Mouse (Mus musculus): ENCODE measurements at regions not wholly inside any gene's neighbourhood (a gene's known extent, or its start where the extent isn't known, plus 50 kb on each side); places are given as distances from the start of the nearest gene placed in this dataset.

- 36% methylated on average over 5 of the region's 5 CpGs for WGBS
- no peak for TF ChIP-seq POLR2A (IDR thresholded peaks at IDR 0.05; ENCODE audit: borderline replicate concordance, extremely low read depth, insufficient read depth, insufficient read length)
- no peak overlapping the region for H3K27ac ChIP-seq (replicated peaks; ENCODE audit: low read depth, low read length)
- H3K4me2 ChIP-seq (replicated peaks; ENCODE audit: low read depth, low read length, severe bottlenecking) = no peak overlapping the region
- DNase-seq (ENCODE audit: low spot score) (peak; percentile 47), ATAC-seq (ENCODE audit: low FRiP score, low read depth) (no peak)
- no peak overlapping the region for H3K9ac ChIP-seq (ENCODE audit: low read depth, low read length, severe bottlenecking)
- H3K36me3 ChIP-seq (ENCODE audit: control insufficient read depth, insufficient read depth, low read length) = no peaks in the 10 kb centered on the region
- H3K4me3 ChIP-seq (replicated peaks; ENCODE audit: low read length) = no peak overlapping the region
- H3K27me3 ChIP-seq (ENCODE audit: control insufficient read depth, insufficient read depth, low read length) = no peaks in the 10 kb centered on the region
- H3K4me1 ChIP-seq (ENCODE audit: control insufficient read depth, insufficient read depth, low read length) = peaks cover 10% of the 10 kb centered on the region; the same call in 1 of the 2 replicates
- no peaks in the 10 kb centered on the region for H3K9me3 ChIP-seq (ENCODE audit: control insufficient read depth, low read length)
Measured at GRCm38 (mm10) chr3:35354356-35354755, 399.6 kb upstream of the Atp11b start.

GRCm38 (mm10) chr3:35357111-35357510, 396.8 kb upstream of the Atp11b start:
- no peak for DNase-seq (ENCODE audit: low spot score)
- Histone ChIP-seq H3K27me3 (ENCODE audit: control insufficient read depth, insufficient read depth, low read length) (no peaks in the 10 kb centered on the region), H3K4me3 (replicated peaks; ENCODE audit: low read length) (no peak overlapping the region), H3K9me3 (ENCODE audit: control insufficient read depth, low read length) (no peaks in the 10 kb centered on the region), H3K27ac (replicated peaks; ENCODE audit: low read depth, low read length) (no peak overlapping the region), H3K4me1 (ENCODE audit: control insufficient read depth, insufficient read depth, low read length) (peaks cover 6% of the 10 kb centered on the region; the same call in 1 of the 2 replicates), H3K36me3 (ENCODE audit: control insufficient read depth, insufficient read depth, low read length) (no peaks in the 10 kb centered on the region), H3K9ac (ENCODE audit: low read depth, low read length, severe bottlenecking) (no peak overlapping the region), H3K4me2 (replicated peaks; ENCODE audit: low read depth, low read length, severe bottlenecking) (no peak overlapping the region)
- TF ChIP-seq POLR2A (IDR thresholded peaks at IDR 0.05; ENCODE audit: borderline replicate concordance, extremely low read depth, insufficient read depth, insufficient read length) = no peak
- no peak for ATAC-seq (ENCODE audit: low FRiP score, low read depth)
- 73% methylated on average over 15 of the region's 15 CpGs for WGBS

GRCm38 (mm10) chr3:35358541-35358940, 395.4 kb upstream of the Atp11b start:
- ATAC-seq (ENCODE audit: low FRiP score, low read depth) (no peak), DNase-seq (ENCODE audit: low spot score) (no peak)
- Histone ChIP-seq H3K4me1 (ENCODE audit: control insufficient read depth, insufficient read depth, low read length) (peaks cover 6% of the 10 kb centered on the region; the same call in 1 of the 2 replicates), H3K4me2 (replicated peaks; ENCODE audit: low read depth, low read length, severe bottlenecking) (no peak overlapping the region), H3K27me3 (ENCODE audit: control insufficient read depth, insufficient read depth, low read length) (no peaks in the 10 kb centered on the region), H3K9ac (ENCODE audit: low read depth, low read length, severe bottlenecking) (no peak overlapping the region), H3K27ac (replicated peaks; ENCODE audit: low read depth, low read length) (no peak overlapping the region), H3K36me3 (ENCODE audit: control insufficient read depth, insufficient read depth, low read length) (no peaks in the 10 kb centered on the region), H3K9me3 (ENCODE audit: control insufficient read depth, low read length) (no peaks in the 10 kb centered on the region), H3K4me3 (replicated peaks; ENCODE audit: low read length) (no peak overlapping the region)
- 55% methylated on average over 6 of the region's 6 CpGs for WGBS
- TF ChIP-seq POLR2A (IDR thresholded peaks at IDR 0.05; ENCODE audit: borderline replicate concordance, extremely low read depth, insufficient read depth, insufficient read length) = no peak

- Histone ChIP-seq H3K9me3 (ENCODE audit: control insufficient read depth, low read length) (no peaks in the 10 kb centered on the region), H3K4me1 (ENCODE audit: control insufficient read depth, insufficient read depth, low read length) (peaks cover 2% of the 10 kb centered on the region; the same call in 1 of the 2 replicates), H3K27me3 (ENCODE audit: control insufficient read depth, insufficient read depth, low read length) (no peaks in the 10 kb centered on the region), H3K4me3 (replicated peaks; ENCODE audit: low read length) (no peak overlapping the region), H3K4me2 (replicated peaks; ENCODE audit: low read depth, low read length, severe bottlenecking) (no peak overlapping the region), H3K9ac (ENCODE audit: low read depth, low read length, severe bottlenecking) (no peak overlapping the region), H3K27ac (replicated peaks; ENCODE audit: low read depth, low read length) (no peak overlapping the region), H3K36me3 (ENCODE audit: control insufficient read depth, insufficient read depth, low read length) (no peaks in the 10 kb centered on the region)
- DNase-seq (ENCODE audit: low spot score) = no peak
- no peak for TF ChIP-seq POLR2A (IDR thresholded peaks at IDR 0.05; ENCODE audit: borderline replicate concordance, extremely low read depth, insufficient read depth, insufficient read length)
- WGBS = 12% methylated on average over 8 of the region's 8 CpGs
- no peak for ATAC-seq (ENCODE audit: low FRiP score, low read depth)
Measured at GRCm38 (mm10) chr3:35359288-35359687, 394.6 kb upstream of the Atp11b start.

- Histone ChIP-seq H3K9me3 (ENCODE audit: control insufficient read depth, low read length) (no peaks in the 10 kb centered on the region), H3K9ac (ENCODE audit: low read depth, low read length, severe bottlenecking) (no peak overlapping the region), H3K4me2 (replicated peaks; ENCODE audit: low read depth, low read length, severe bottlenecking) (no peak overlapping the region), H3K27ac (replicated peaks; ENCODE audit: low read depth, low read length) (no peak overlapping the region), H3K36me3 (ENCODE audit: control insufficient read depth, insufficient read depth, low read length) (no peaks in the 10 kb centered on the region), H3K4me3 (replicated peaks; ENCODE audit: low read length) (no peak overlapping the region), H3K4me1 (ENCODE audit: control insufficient read depth, insufficient read depth, low read length) (no peaks in the 10 kb centered on the region), H3K27me3 (ENCODE audit: control insufficient read depth, insufficient read depth, low read length) (no peaks in the 10 kb centered on the region)
- ATAC-seq (ENCODE audit: low FRiP score, low read depth) (no peak), DNase-seq (ENCODE audit: low spot score) (no peak)
- TF ChIP-seq POLR2A (IDR thresholded peaks at IDR 0.05; ENCODE audit: borderline replicate concordance, extremely low read depth, insufficient read depth, insufficient read length) = no peak
Measured at GRCm38 (mm10) chr3:35360515-35360914, 393.4 kb upstream of the Atp11b start.

GRCm38 (mm10) chr3:35361086-35361485, 392.8 kb upstream of the Atp11b start:
- H3K9ac ChIP-seq (ENCODE audit: low read depth, low read length, severe bottlenecking) = no peak overlapping the region
- no peak overlapping the region for H3K4me2 ChIP-seq (replicated peaks; ENCODE audit: low read depth, low read length, severe bottlenecking)
- no peak overlapping the region for H3K4me3 ChIP-seq (replicated peaks; ENCODE audit: low read length)
- no peaks in the 10 kb centered on the region for H3K36me3 ChIP-seq (ENCODE audit: control insufficient read depth, insufficient read depth, low read length)
- no peaks in the 10 kb centered on the region for H3K4me1 ChIP-seq (ENCODE audit: control insufficient read depth, insufficient read depth, low read length)
- TF ChIP-seq POLR2A (IDR thresholded peaks at IDR 0.05; ENCODE audit: borderline replicate concordance, extremely low read depth, insufficient read depth, insufficient read length) = no peak
- no peak for ATAC-seq (ENCODE audit: low FRiP score, low read depth)
- H3K27ac ChIP-seq (replicated peaks; ENCODE audit: low read depth, low read length) = no peak overlapping the region
- 96% methylated on average over 2 of the region's 2 CpGs for WGBS
- no peaks in the 10 kb centered on the region for H3K9me3 ChIP-seq (ENCODE audit: control insufficient read depth, low read length)
- DNase-seq (ENCODE audit: low spot score) = no peak
- no peaks in the 10 kb centered on the region for H3K27me3 ChIP-seq (ENCODE audit: control insufficient read depth, insufficient read depth, low read length)

Data from limb, embryonic 14.5 days (tissue).